13 mouse cellular contexts compared by ENCODE assay signal in the genomic region with DNA sequence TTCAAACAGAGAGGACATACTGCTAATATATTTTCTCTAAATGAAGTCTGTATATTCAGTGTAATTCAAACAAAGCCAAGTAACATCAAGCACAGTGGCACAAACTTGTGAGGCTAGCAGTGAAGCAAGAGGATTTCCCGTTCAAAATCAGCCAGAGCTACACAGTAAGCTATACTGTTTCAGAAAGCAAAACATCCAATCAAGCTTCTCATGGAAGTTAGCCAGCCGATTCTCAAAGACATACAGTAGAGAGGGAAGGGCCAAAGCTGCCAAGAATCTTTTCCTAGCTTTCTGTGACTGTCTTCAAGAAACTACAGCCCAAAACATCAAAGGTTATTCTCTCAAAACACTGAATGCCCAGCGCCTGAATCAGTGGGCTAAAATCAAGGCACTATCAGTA. TPM values are rescaled to one million over a fixed set of nuclear protein-coding genes. Genes with fewer than 3 reads are reported as not detected.
DNase-seq lines count a peak whose midpoint lies in the region; ATAC-seq lines count a peak whose summit lies in the region.
"Had no signal": no experiment of that assay in that cellular context is flagged by ENCODE, and none has a peak within 500 bp of the region (broad histone marks: within the 10 kb centered on the region; RNA-seq: fewer than 3 reads in every experiment).

No protein-coding gene starts in this region.

- peak overlapping the region; percentile 41 for H3K27ac ChIP-seq in heart, embryonic 13.5 days (replicated peaks)
- 0 out of 2 replicates have a peak overlapping the region, but pooled peaks have one; percentile 44 for H3K27ac ChIP-seq in limb, embryonic 13.5 days
- H3K27ac ChIP-seq in limb, embryonic 10.5 days = no peak overlapping the region
- no peak overlapping the region for H3K27ac ChIP-seq in embryonic facial prominence, embryonic 14.5 days (replicated peaks; ENCODE audit: low read depth, low read length)
- H3K27ac ChIP-seq: embryonic facial prominence, embryonic 15.5 days; midbrain, embryonic 12.5 days; neural tube, embryonic 12.5 days had no signal

- H3K4me3 ChIP-seq in heart, embryonic 13.5 days = no peak overlapping the region
- H3K4me3 ChIP-seq in limb, embryonic 13.5 days = no peak overlapping the region
- no peak overlapping the region for H3K4me3 ChIP-seq in limb, embryonic 10.5 days
- no peak overlapping the region for H3K4me3 ChIP-seq in embryonic facial prominence, embryonic 14.5 days (ENCODE audit: low read depth, low read length)
- H3K4me3 ChIP-seq: embryonic facial prominence, embryonic 15.5 days; midbrain, embryonic 12.5 days; neural tube, embryonic 12.5 days had no signal

- H3K9me3 ChIP-seq in heart, embryonic 13.5 days = no peaks in the 10 kb centered on the region
- H3K9me3 ChIP-seq in limb, embryonic 13.5 days = no peaks in the 10 kb centered on the region
- no peaks in the 10 kb centered on the region for H3K9me3 ChIP-seq in limb, embryonic 10.5 days (replicated peaks)
- no peaks in the 10 kb centered on the region for H3K9me3 ChIP-seq in embryonic facial prominence, embryonic 14.5 days (ENCODE audit: control insufficient read depth, low read length)
- H3K9me3 ChIP-seq: embryonic facial prominence, embryonic 15.5 days; midbrain, embryonic 12.5 days; neural tube, embryonic 12.5 days had no signal

- WGBS in heart, embryonic 13.5 days = 45% methylated on average over 3 of the region's 3 CpGs
- 55% methylated on average over 3 of the region's 3 CpGs for WGBS in limb, embryonic 13.5 days
- 76% methylated on average over 3 of the region's 3 CpGs for WGBS in limb, embryonic 10.5 days
- 34% methylated on average over 3 of the region's 3 CpGs for WGBS in embryonic facial prominence, embryonic 14.5 days

- peaks cover 15% of the 10 kb centered on the region for H3K4me1 ChIP-seq in heart, embryonic 13.5 days
- H3K4me1 ChIP-seq in limb, embryonic 13.5 days = peaks cover 5% of the 10 kb centered on the region; the same call in 1 of the 2 replicates
- H3K4me1 ChIP-seq in limb, embryonic 10.5 days = no peaks in the 10 kb centered on the region
- no peaks in the 10 kb centered on the region for H3K4me1 ChIP-seq in embryonic facial prominence, embryonic 14.5 days (ENCODE audit: control insufficient read depth, insufficient read depth, low read length)
- H3K4me1 ChIP-seq: midbrain, embryonic 12.5 days; neural tube, embryonic 12.5 days had no signal

- no peak for ATAC-seq in heart, embryonic 13.5 days (ENCODE audit: extremely low read depth, insufficient number of reproducible peaks, low FRiP score, low TSS enrichment)
- ATAC-seq in limb, embryonic 13.5 days (ENCODE audit: low FRiP score, low read depth) = no peak
- no peak for ATAC-seq in embryonic facial prominence, embryonic 14.5 days (ENCODE audit: low read depth)

- no peak overlapping the region for H3K9ac ChIP-seq in heart, embryonic 13.5 days
- H3K9ac ChIP-seq in limb, embryonic 13.5 days = no peak overlapping the region
- H3K9ac ChIP-seq in embryonic facial prominence, embryonic 14.5 days (ENCODE audit: low read depth, low read length) = no peak overlapping the region
- H3K9ac ChIP-seq: embryonic facial prominence, embryonic 15.5 days; midbrain, embryonic 12.5 days; neural tube, embryonic 12.5 days had no signal

- no peak for DNase-seq in heart, postnatal 4 days
- DNase-seq in limb, embryonic 10.5 days (ENCODE audit: low spot score) = no peak
- DNase-seq in adipocyte (ENCODE audit: low spot score) = peak; percentile 15
- peak; percentile 86 for DNase-seq in embryonic facial prominence, embryonic 14.5 days (ENCODE audit: low spot score)
- no peak for DNase-seq in B cell, adult 2 months
- DNase-seq: adrenal gland, postnatal 10 days; cerebellum, postnatal 36 days; retina, postnatal 1 day had no signal

- no peaks in the 10 kb centered on the region for H3K36me3 ChIP-seq in heart, embryonic 13.5 days
- H3K36me3 ChIP-seq in limb, embryonic 13.5 days = no peaks in the 10 kb centered on the region
- H3K36me3 ChIP-seq in limb, embryonic 10.5 days = no peaks in the 10 kb centered on the region
- no peaks in the 10 kb centered on the region for H3K36me3 ChIP-seq in embryonic facial prominence, embryonic 14.5 days (ENCODE audit: control insufficient read depth, insufficient read depth, low read length)
- H3K36me3 ChIP-seq: embryonic facial prominence, embryonic 15.5 days; midbrain, embryonic 12.5 days; neural tube, embryonic 12.5 days had no signal

- no peaks in the 10 kb centered on the region for H3K27me3 ChIP-seq in heart, embryonic 13.5 days (replicated peaks)
- no peaks in the 10 kb centered on the region for H3K27me3 ChIP-seq in limb, embryonic 13.5 days
- H3K27me3 ChIP-seq in limb, embryonic 10.5 days (ENCODE audit: low read depth, poor library complexity, severe bottlenecking) = no peaks in the 10 kb centered on the region
- H3K27me3 ChIP-seq in embryonic facial prominence, embryonic 14.5 days (replicated peaks; ENCODE audit: control insufficient read depth, insufficient read depth, low read length) = no peaks in the 10 kb centered on the region
- H3K27me3 ChIP-seq: embryonic facial prominence, embryonic 15.5 days; midbrain, embryonic 12.5 days; neural tube, embryonic 12.5 days had no signal

- H3K4me2 ChIP-seq in heart, embryonic 13.5 days = no peak overlapping the region
- H3K4me2 ChIP-seq in limb, embryonic 13.5 days (replicated peaks) = no peak overlapping the region
- H3K4me2 ChIP-seq in embryonic facial prominence, embryonic 14.5 days (ENCODE audit: low read depth, low read length) = no peak overlapping the region
- H3K4me2 ChIP-seq: embryonic facial prominence, embryonic 15.5 days; midbrain, embryonic 12.5 days; neural tube, embryonic 12.5 days had no signal

RNA-seq across cellular contexts. Expression of a gene that starts 15.9 kb away (rescaled TPM):
- polyA plus RNA-seq in heart, embryonic 13.5 days (2015; fragmentation: Nextera tagmentation; extraction: Ambion mirVana) = 12.3 and 13.0 TPM in 2 replicates
- total RNA-seq in heart, postnatal 4 days (2021) = 10 to 100 TPM; 46.7 to 54.8 TPM
- polyA plus RNA-seq in limb, embryonic 13.5 days (2015; fragmentation: Nextera tagmentation; extraction: Ambion mirVana) = 16.1 and 16.7 TPM in 2 replicates
- polyA plus RNA-seq in limb, embryonic 10.5 days (2016; fragmentation: Nextera tagmentation; extraction: Ambion mirVana) = 8.1 and 10.5 TPM in 2 replicates
- polyA plus RNA-seq in embryonic facial prominence, embryonic 14.5 days (2014; fragmentation: Nextera tagmentation; extraction: Ambion mirVana) = 20.8 and 21.5 TPM in 2 replicates

RNA-seq across cellular contexts. Expression of a gene that starts 31.1 kb away (rescaled TPM):
- polyA plus RNA-seq in heart, embryonic 13.5 days (2015; fragmentation: Nextera tagmentation; extraction: Ambion mirVana) = 26.3 and 28.8 TPM in 2 replicates
- total RNA-seq in heart, postnatal 4 days (2021) = 10 to 100 TPM; 25.8 to 29.0 TPM
- polyA plus RNA-seq in limb, embryonic 13.5 days (2015; fragmentation: Nextera tagmentation; extraction: Ambion mirVana) = 54.5 and 55.6 TPM in 2 replicates
- 35.6 and 45.9 TPM in 2 replicates for polyA plus RNA-seq in limb, embryonic 10.5 days (2016; fragmentation: Nextera tagmentation; extraction: Ambion mirVana)
- polyA plus RNA-seq in embryonic facial prominence, embryonic 14.5 days (2014; fragmentation: Nextera tagmentation; extraction: Ambion mirVana) = 31.7 and 38.7 TPM in 2 replicates

Comparison
In these comparisons a context has a peak if more than half of its experiments do, and no peak if none do; other contexts are left out.
1. H3K27ac ChIP-seq: peak in heart, embryonic 13.5 days (single experiment) and limb, embryonic 13.5 days (single experiment); none in limb, embryonic 10.5 days (single experiment) and embryonic facial prominence, embryonic 14.5 days (single experiment).
2. DNase-seq: peak in adipocyte (single experiment) and embryonic facial prominence, embryonic 14.5 days (single experiment); none in heart, postnatal 4 days (single experiment), limb, embryonic 10.5 days (single experiment) and B cell, adult 2 months (0 of 2).